Mouse (Mus musculus) forebrain, embryonic 14.5 days (tissue): ENCODE measurements around the gene Golga4. TPM values are rescaled to one million over a fixed set of nuclear protein-coding genes. Genes with fewer than 3 reads are reported as not detected.
A peak's percentile ranks its signal among the peaks of the same experiment; 100 is the strongest.

Experiments
- ATAC-seq: fragments of 200-750 bp; cut with Nextera tagmentation; 2 replicates; pipeline ENCODE4 v1.8.0; 2017; ENCODE audit warnings: mild to moderate bottlenecking, moderate library complexity
- DNase-seq: peaks from one replicate; pipeline ENCODE4 v3.0.0-alpha.2; 2015; ENCODE audit warnings: low spot score
- H3K27ac ChIP-seq: fragments of 300-500 bp; sonication (generic); 2 replicates; pipeline ENCODE4 v1.5.1; 2014; ENCODE audit warnings: low read depth, mild to moderate bottlenecking, control low read depth, low read length, moderate library complexity
- H3K27me3 ChIP-seq: fragments of 300-500 bp; sonication (generic); replicated peaks from 2 replicates; pipeline ENCODE4 v1.6.1; 2014; ENCODE audit warnings: low read length, control low read depth, mixed read lengths; ENCODE audit not compliant: control insufficient read depth, insufficient read depth
- H3K36me3 ChIP-seq: fragments of 300-500 bp; sonication (generic); 2 replicates; pipeline ENCODE4 v1.6.1; 2014; ENCODE audit warnings: low read length, control low read depth; ENCODE audit not compliant: control insufficient read depth, insufficient read depth
- H3K4me1 ChIP-seq: fragments of 300-500 bp; sonication (generic); 2 replicates; pipeline ENCODE4 v1.6.1; 2014; ENCODE audit warnings: antibody characterized with exemption, low read length, control low read depth; ENCODE audit not compliant: control insufficient read depth, insufficient read depth
- H3K4me2 ChIP-seq: fragments of 300-500 bp; sonication (generic); 2 replicates; pipeline ENCODE4 v1.6.1; 2014; ENCODE audit warnings: mild to moderate bottlenecking, control low read depth, low read length
- H3K4me3 ChIP-seq: fragments of 300-500 bp; sonication (generic); 2 replicates; pipeline ENCODE4 v1.5.1; 2014; ENCODE audit warnings: low read depth, low read length, control low read depth
- H3K9ac ChIP-seq: fragments of 300-500 bp; sonication (generic); 2 replicates; pipeline ENCODE4 v1.6.1; 2014; ENCODE audit warnings: mild to moderate bottlenecking, low read length, control low read depth, moderate library complexity
- H3K9me3 ChIP-seq: fragments of 300-500 bp; sonication (generic); replicated peaks from 2 replicates; pipeline ENCODE4 v1.6.1; 2016; ENCODE audit warnings: low read length, control low read depth, mixed read lengths; ENCODE audit not compliant: control insufficient read depth
- WGBS: fragments of 180-500 bp; shearing (Covaris S2); extraction: QIAGEN DNeasy Blood & Tissue Kit; methylation state at CpG from one replicate; pipeline ENCODE4 v1.1.7; 2014; 5-methylcytosine and 5-hydroxymethylcytosine counted together
- polyA plus RNA-seq: library from polyadenylated mRNA; unstranded; fragments of >200 nt; fragmentation: Nextera tagmentation; extraction: Ambion mirVana; gene quantifications from 2 replicates; pipeline ENCODE4 v1.2.1, GENCODE M21; 2014

Gene Golga4
- polyA plus RNA-seq, 1 experiment from 2014 or later = 28.5 TPM

GRCm38 (mm10) chr9:118477281-118477931 lies 28.7 kb upstream of the Golga4 start:
- Histone ChIP-seq H3K4me1 (peaks cover 14% of the 10 kb centered on the region), H3K9ac (peak overlapping the region; percentile 52), H3K36me3 (no peaks in the 10 kb centered on the region), H3K27ac (peak overlapping the region; percentile 76), H3K4me3 (peak overlapping the region; percentile 47), H3K9me3 (no peaks in the 10 kb centered on the region), H3K27me3 (peaks cover 64% of the 10 kb centered on the region), H3K4me2 (peak overlapping the region; percentile 60)
- ATAC-seq (peak; percentile 57; the same call in 1 of the 2 replicates), DNase-seq (no peak)
- 1% methylated on average over 31 of the region's 31 CpGs for WGBS

- Histone ChIP-seq H3K36me3 (no peaks in the 10 kb centered on the region), H3K27ac (peak within 1 kb of the TSS; percentile 76), H3K4me2 (peak within 1 kb of the TSS; percentile 60), H3K9ac (peak within 1 kb of the TSS; percentile 68), H3K27me3 (peaks cover 62% of the 10 kb centered on the region), H3K9me3 (no peaks in the 10 kb centered on the region), H3K4me3 (peak within 1 kb of the TSS; percentile 47), H3K4me1 (peaks cover 14% of the 10 kb centered on the region)
- under 1% methylated on average over 9 of the region's 9 CpGs for WGBS
- DNase-seq = peak; percentile 78
- ATAC-seq = peak; percentile 59
Observed at GRCm38 (mm10) chr9:118477961-118478360, 28.1 kb upstream of the Golga4 start, which contains the start of gene Eomes. Eomes (plus strand) TSS chr9:118478212.

GRCm38 (mm10) chr9:118478458-118478838 lies 27.6 kb upstream of the Golga4 start:
- ATAC-seq (peak; percentile 37), DNase-seq (peak; percentile 67)
- WGBS = 0% methylated on average over 22 of the region's 29 CpGs
- H3K27ac ChIP-seq = peak overlapping the region; percentile 63
- H3K4me1 ChIP-seq = peaks cover 14% of the 10 kb centered on the region
- peaks cover 63% of the 10 kb centered on the region for H3K27me3 ChIP-seq
- peak overlapping the region; percentile 68 for H3K9ac ChIP-seq
- peak overlapping the region; percentile 60 for H3K4me2 ChIP-seq
- H3K36me3 ChIP-seq = no peaks in the 10 kb centered on the region
- no peaks in the 10 kb centered on the region for H3K9me3 ChIP-seq
- peak overlapping the region; percentile 47 for H3K4me3 ChIP-seq

GRCm38 (mm10) chr9:118478839-118479507 lies 27.1 kb upstream of the Golga4 start:
- H3K27me3 ChIP-seq = peaks cover 66% of the 10 kb centered on the region
- H3K9ac ChIP-seq = peak overlapping the region; percentile 68
- DNase-seq (peak; percentile 50), ATAC-seq (peak; percentile 56)
- WGBS = under 1% methylated on average over 71 of the region's 87 CpGs
- H3K27ac ChIP-seq = peak overlapping the region; percentile 63
- no peaks in the 10 kb centered on the region for H3K9me3 ChIP-seq
- H3K4me2 ChIP-seq = peak overlapping the region; percentile 60
- peaks cover 14% of the 10 kb centered on the region for H3K4me1 ChIP-seq
- H3K4me3 ChIP-seq = peak overlapping the region; percentile 47
- no peaks in the 10 kb centered on the region for H3K36me3 ChIP-seq

GRCm38 (mm10) chr9:118479508-118480291 lies 26.4 kb upstream of the Golga4 start:
- Histone ChIP-seq H3K27ac (peak overlapping the region; percentile 63; the same call in 1 of the 2 replicates), H3K4me1 (peaks cover 14% of the 10 kb centered on the region), H3K4me2 (peak overlapping the region; percentile 60), H3K36me3 (no peaks in the 10 kb centered on the region), H3K4me3 (peak overlapping the region; percentile 47), H3K9ac (peak overlapping the region; percentile 68), H3K27me3 (peaks cover 69% of the 10 kb centered on the region), H3K9me3 (no peaks in the 10 kb centered on the region)
- no peak for ATAC-seq
- DNase-seq = no peak
- WGBS = 3% methylated on average over 23 of the region's 23 CpGs

GRCm38 (mm10) chr9:118480292-118480690 lies 25.8 kb upstream of the Golga4 start:
- H3K27me3 ChIP-seq = peaks cover 69% of the 10 kb centered on the region
- H3K4me2 ChIP-seq = peak overlapping the region; percentile 60
- peaks cover 14% of the 10 kb centered on the region for H3K4me1 ChIP-seq
- H3K9ac ChIP-seq = peak overlapping the region; percentile 68
- no peaks in the 10 kb centered on the region for H3K9me3 ChIP-seq
- ATAC-seq = no peak
- 5% methylated on average over 14 of the region's 14 CpGs for WGBS
- H3K36me3 ChIP-seq = no peaks in the 10 kb centered on the region
- no peak overlapping the region for H3K27ac ChIP-seq
- peak overlapping the region; percentile 47 for H3K4me3 ChIP-seq
- DNase-seq = no peak

- H3K9ac ChIP-seq = no peak overlapping the region
- H3K27me3 ChIP-seq = peaks cover 80% of the 10 kb centered on the region
- no peaks in the 10 kb centered on the region for H3K9me3 ChIP-seq
- H3K27ac ChIP-seq = no peak overlapping the region
- H3K4me3 ChIP-seq = peak overlapping the region; percentile 47
- 74% methylated on average over 10 of the region's 10 CpGs for WGBS
- no peak for DNase-seq
- no peaks in the 10 kb centered on the region for H3K36me3 ChIP-seq
- peak overlapping the region; percentile 60 for H3K4me2 ChIP-seq
- peaks cover 11% of the 10 kb centered on the region for H3K4me1 ChIP-seq
- no peak for ATAC-seq
Observed at GRCm38 (mm10) chr9:118482210-118482609, 23.9 kb upstream of the Golga4 start.

- H3K27ac ChIP-seq = no peak overlapping the region; the same call in 1 of the 2 replicates
- ATAC-seq (peak; percentile 16; the same call in 1 of the 2 replicates), DNase-seq (no peak)
- 1% methylated on average over 32 of the region's 32 CpGs for WGBS
- H3K4me1 ChIP-seq = peaks cover 18% of the 10 kb centered on the region; the same call in 1 of the 2 replicates
- H3K27me3 ChIP-seq = peaks cover 63% of the 10 kb centered on the region
- no peak overlapping the region for H3K9ac ChIP-seq
- H3K9me3 ChIP-seq = no peaks in the 10 kb centered on the region
- no peaks in the 10 kb centered on the region for H3K36me3 ChIP-seq
- H3K4me3 ChIP-seq = peak overlapping the region; percentile 11; the same call in 1 of the 2 replicates
- H3K4me2 ChIP-seq = peak overlapping the region; percentile 58
Observed at GRCm38 (mm10) chr9:118486361-118487095, 19.5 kb upstream of the Golga4 start.
